Mouse (Mus musculus): ENCODE data around the gene Gmeb1.

- TF ChIP-seq CTCF (IDR thresholded peaks at IDR 0.05; ENCODE audit: low read depth) (no peak), EP300 (IDR thresholded peaks at IDR 0.05; ENCODE audit: low read depth) (no peak)
Observed at GRCm38 (mm10) chr4:132266835-132267349, 5.5 kb upstream of the Gmeb1 start.
